In the genomic region with DNA sequence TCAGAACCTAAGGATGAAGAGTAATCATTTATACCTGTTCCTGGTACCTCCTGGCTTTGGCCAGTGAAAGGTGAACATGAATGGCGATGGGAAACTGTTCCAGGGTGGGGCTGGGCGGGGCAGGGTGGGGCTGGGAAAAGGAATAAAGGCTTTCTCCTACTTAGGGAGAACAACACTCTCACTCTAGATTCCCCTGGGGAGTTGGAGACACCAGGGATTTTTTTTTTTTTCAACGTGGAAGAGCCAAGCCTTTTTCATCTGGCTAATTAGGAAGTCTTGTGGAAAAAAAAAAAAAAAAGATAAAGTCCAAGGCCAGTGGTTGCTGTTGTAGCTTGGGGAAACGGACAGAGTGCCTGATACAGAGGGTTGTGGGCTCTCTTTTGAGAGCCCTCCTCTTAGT, we compare ENCODE assay signal across 25 mouse cellular contexts. TPM values are rescaled to one million over a fixed set of nuclear protein-coding genes. Genes with fewer than 3 reads are reported as not detected.
"Had no signal": no experiment of that assay in that cellular context is flagged by ENCODE, and none has a peak within 500 bp of the region (broad histone marks: within the 10 kb centered on the region; RNA-seq: fewer than 3 reads in every experiment).

No protein-coding gene starts in this region.

- H3K27ac ChIP-seq: heart, embryonic 13.5 days; heart, embryonic 15.5 days; hindbrain, embryonic 13.5 days; hindbrain, embryonic 15.5 days; hindbrain, postnatal 0 days; kidney, embryonic 15.5 days; kidney, postnatal 0 days; limb, embryonic 13.5 days; limb, embryonic 15.5 days; liver, embryonic 12.5 days; liver, embryonic 14.5 days had no signal

- H3K4me1 ChIP-seq: heart, embryonic 13.5 days; heart, embryonic 15.5 days; kidney, embryonic 15.5 days; liver, embryonic 12.5 days had no signal

- DNase-seq: gastrocnemius, postnatal 14 days; gastrocnemius, postnatal 36 days; heart, adult 18-20 months; heart, postnatal 14 days; heart, postnatal 36 days; kidney, adult 11 months; kidney, adult 2 months; kidney, adult 9 months; kidney, postnatal 14 days; kidney, postnatal 36 days; layer of hippocampus, adult 9-11 months; layer of hippocampus, postnatal 36 days; left cerebral cortex, postnatal 4 days had no signal

- H3K4me3 ChIP-seq: heart, embryonic 13.5 days; heart, embryonic 15.5 days; hindbrain, embryonic 13.5 days; hindbrain, embryonic 15.5 days; kidney, embryonic 15.5 days; limb, embryonic 13.5 days; limb, embryonic 15.5 days; liver, embryonic 12.5 days had no signal

- H3K36me3 ChIP-seq: kidney, embryonic 15.5 days; liver, embryonic 12.5 days had no signal

- H3K9me3 ChIP-seq: heart, embryonic 13.5 days; heart, embryonic 15.5 days; hindbrain, embryonic 13.5 days; hindbrain, embryonic 15.5 days; kidney, embryonic 15.5 days; limb, embryonic 13.5 days; limb, embryonic 15.5 days; liver, embryonic 12.5 days had no signal

- H3K9ac ChIP-seq: heart, embryonic 13.5 days; heart, embryonic 15.5 days; hindbrain, embryonic 13.5 days; hindbrain, embryonic 15.5 days; kidney, embryonic 15.5 days; limb, embryonic 13.5 days; limb, embryonic 15.5 days; liver, embryonic 12.5 days; liver, embryonic 14.5 days had no signal

RNA-seq across cellular contexts. Expression of gene Fam13c, which starts 7.5 kb away (rescaled TPM):
- total RNA-seq: hematopoietic stem cell, adult 5-6 weeks had no signal
